Mouse (Mus musculus) CH12.LX (cell line): ENCODE measurements at regions not wholly inside any gene's neighbourhood (a gene's known extent, or its start where the extent isn't known, plus 50 kb on each side); places are given as distances from the start of the nearest gene placed in this dataset.

Source experiments
- CTCF ChIP-seq, 2 experiments: IDR thresholded peaks in 1 of 2; conservative IDR thresholded peaks in 1 of 2; 2 replicates each; pipeline ENCODE4 v1.5.1; 2011 to 2012; ENCODE audit warnings: low read depth in 2 of 2, low read length in 2 of 2, improper control_type of control experiment in 1 of 2, inconsistent platforms in 1 of 2, mild to moderate bottlenecking in 1 of 2, moderate library complexity in 1 of 2
- EP300 ChIP-seq: IDR thresholded peaks from 2 replicates; pipeline ENCODE4 v1.6.1; 2011; ENCODE audit warnings: low read length, improper control_type of control experiment
- GABPA ChIP-seq: IDR thresholded peaks from 2 replicates; pipeline ENCODE4 v1.6.1; 2012; ENCODE audit warnings: low read depth, low read length, improper control_type of control experiment, inconsistent platforms; ENCODE audit not compliant: insufficient replicate concordance
- MAFK ChIP-seq: IDR thresholded peaks from 2 replicates; pipeline ENCODE4 v1.6.1; 2011; ENCODE audit warnings: low read length, improper control_type of control experiment; ENCODE audit not compliant: insufficient replicate concordance
- MAZ ChIP-seq: IDR thresholded peaks from 2 replicates; pipeline ENCODE4 v1.6.1; 2012; ENCODE audit warnings: low read depth, mild to moderate bottlenecking, inconsistent platforms, low read length, improper control_type of control experiment, moderate library complexity
- MEF2A ChIP-seq: IDR thresholded peaks from 2 replicates; pipeline ENCODE4 v1.6.1; 2014; ENCODE audit warnings: low read depth, mild to moderate bottlenecking, inconsistent platforms, low read length, improper control_type of control experiment, borderline replicate concordance
- NELFE ChIP-seq: IDR thresholded peaks from 2 replicates; pipeline ENCODE4 v1.6.1; 2011; ENCODE audit warnings: low read depth, low read length, improper control_type of control experiment
- POLR2AphosphoS2 ChIP-seq: IDR thresholded peaks from 2 replicates; pipeline ENCODE4 v1.6.1; 2011; ENCODE audit warnings: low read depth, low read length, improper control_type of control experiment
- RAD21 ChIP-seq: IDR thresholded peaks from 2 replicates; pipeline ENCODE4 v1.6.1; 2011; ENCODE audit warnings: low read depth, mild to moderate bottlenecking, low read length, improper control_type of control experiment, moderate library complexity
- TCF12 ChIP-seq: IDR thresholded peaks from 2 replicates; pipeline ENCODE4 v1.6.1; 2014; ENCODE audit warnings: low read depth, mild to moderate bottlenecking, inconsistent platforms, low read length, improper control_type of control experiment
- UBTF ChIP-seq: IDR thresholded peaks from 2 replicates; pipeline ENCODE4 v1.6.1; 2012; ENCODE audit warnings: low read depth, mild to moderate bottlenecking, inconsistent platforms, low read length, improper control_type of control experiment, moderate library complexity
- USF1 ChIP-seq: IDR thresholded peaks from 2 replicates; pipeline ENCODE4 v1.6.1; 2014; ENCODE audit warnings: low read depth, mild to moderate bottlenecking, inconsistent platforms, low read length, improper control_type of control experiment
- ZC3H11A ChIP-seq: IDR thresholded peaks from 2 replicates; pipeline ENCODE4 v1.6.1; 2012; ENCODE audit warnings: low read depth, mild to moderate bottlenecking, inconsistent platforms, low read length, improper control_type of control experiment
- ZNF384 ChIP-seq: IDR thresholded peaks from 2 replicates; pipeline ENCODE4 v1.6.1; 2012; ENCODE audit warnings: low read depth, low read length, improper control_type of control experiment, inconsistent platforms

- TF ChIP-seq CTCF (conservative IDR thresholded peaks at IDR 0.05 in 1 of 2, IDR thresholded peaks at IDR 0.05 in 1 of 2; ENCODE audit: low read depth in 2 of 2, low read length in 2 of 2) (no peak), MAZ (no peak), NELFE (no peak), MAFK (no peak), USF1 (no peak), GABPA (no peak), ZC3H11A (no peak), EP300 (no peak), MEF2A (no peak), TCF12 (no peak), UBTF (no peak), POLR2AphosphoS2 (no peak), ZNF384 (no peak), RAD21 (no peak)
Measured at GRCm38 (mm10) chr2:117745767-117746166, 365.9 kb upstream of the Thbs1 start.
